Mouse (Mus musculus) MEL (cell line): ENCODE results near the gene Lmf2. TPM values are rescaled to one million over a fixed set of nuclear protein-coding genes. Genes with fewer than 3 reads are reported as not detected.

Experiments used
- DNase-seq: peaks from one replicate; pipeline ENCODE4 v3.0.0; 2011; ENCODE audit warnings: low read depth, low spot score
- H3K27ac ChIP-seq: 2 replicates; pipeline ENCODE4 v1.5.1; 2012; ENCODE audit warnings: low read depth, mild to moderate bottlenecking, control low read depth, low read length, moderate library complexity; ENCODE audit not compliant: control insufficient read depth
- H3K27me3 ChIP-seq, 2 experiments: fragments of 150-350 bp in 1 of 2; sonication (generic) in 1 of 2; 2 replicates each; pipeline ENCODE4 v1.6.1; 2012; ENCODE audit warnings: low read length in 2 of 2, mild to moderate bottlenecking in 2 of 2, improper control_type of control experiment in 1 of 2, moderate library complexity in 1 of 2; ENCODE audit not compliant: insufficient read depth in 2 of 2, control insufficient read depth in 1 of 2
- H3K36me3 ChIP-seq, 2 experiments: 2 replicates each; pipeline ENCODE4 v1.6.1; 2012 to 2014; ENCODE audit warnings: low read length in 2 of 2, improper control_type of control experiment in 1 of 2, inconsistent platforms in 1 of 2, mild to moderate bottlenecking in 1 of 2; ENCODE audit not compliant: insufficient read depth in 2 of 2, control insufficient read depth in 1 of 2
- H3K4me1 ChIP-seq, 2 experiments: fragments of 150-350 bp in 1 of 2; sonication (generic) in 1 of 2; 2 replicates each; pipeline ENCODE4 v1.6.1; 2012; ENCODE audit warnings: low read length in 2 of 2, improper control_type of control experiment in 1 of 2, mild to moderate bottlenecking in 1 of 2; ENCODE audit not compliant: insufficient read depth in 2 of 2, control insufficient read depth in 1 of 2
- H3K4me3 ChIP-seq, 2 experiments: fragments of 150-350 bp in 1 of 2; sonication (generic) in 1 of 2; 2 replicates each; pipeline ENCODE4 v1.5.1; 2012; ENCODE audit warnings: low read depth in 2 of 2, low read length in 2 of 2, mild to moderate bottlenecking in 2 of 2, moderate library complexity in 2 of 2, control low read depth in 1 of 2, improper control_type of control experiment in 1 of 2; ENCODE audit not compliant: control insufficient read depth in 1 of 2, insufficient read depth in 1 of 2
- H3K79me2 ChIP-seq: 2 replicates; pipeline ENCODE4 v1.6.1; 2012; ENCODE audit warnings: mild to moderate bottlenecking, low read length, moderate library complexity; ENCODE audit not compliant: control insufficient read depth, poor library complexity, insufficient read depth
- H3K9ac ChIP-seq: 2 replicates; pipeline ENCODE4 v1.6.1; 2012; ENCODE audit warnings: low read depth, mild to moderate bottlenecking, control low read depth, low read length, moderate library complexity; ENCODE audit not compliant: control insufficient read depth, poor library complexity, severe bottlenecking
- H3K9me3 ChIP-seq: fragments of 150-350 bp; sonication (generic); replicated peaks from 2 replicates; pipeline ENCODE4 v1.6.1; 2012; ENCODE audit warnings: mild to moderate bottlenecking, low read length, improper control_type of control experiment, moderate library complexity; ENCODE audit not compliant: insufficient read depth
- CHD1 ChIP-seq: IDR thresholded peaks from 2 replicates; pipeline ENCODE4 v1.6.1; 2012; ENCODE audit warnings: low read depth, mild to moderate bottlenecking, inconsistent platforms, low read length, improper control_type of control experiment
- CHD2 ChIP-seq: IDR thresholded peaks from 2 replicates; pipeline ENCODE4 v1.6.1; 2011; ENCODE audit warnings: low read length, improper control_type of control experiment
- CTCF ChIP-seq, 3 experiments: IDR thresholded peaks in 2 of 3; conservative IDR thresholded peaks in 1 of 3; 2 replicates each; pipeline ENCODE4 v1.5.1; 2011 to 2012; ENCODE audit warnings: low read length in 3 of 3, low read depth in 2 of 3, mild to moderate bottlenecking in 2 of 3, improper control_type of control experiment in 1 of 3, inconsistent platforms in 1 of 3, mixed read lengths in 1 of 3, moderate library complexity in 1 of 3; ENCODE audit not compliant: control insufficient read depth in 1 of 3, insufficient read depth in 1 of 3, poor library complexity in 1 of 3, severe bottlenecking in 1 of 3
- EP300 ChIP-seq, 2 experiments: IDR thresholded peaks; 2 replicates each; pipeline ENCODE4 v1.6.1; 2011; ENCODE audit warnings: improper control_type of control experiment in 2 of 2, low read length in 2 of 2, low read depth in 1 of 2, mild to moderate bottlenecking in 1 of 2
- ETS1 ChIP-seq: IDR thresholded peaks from 2 replicates; pipeline ENCODE4 v1.6.1; 2012; ENCODE audit warnings: low read depth, mild to moderate bottlenecking, inconsistent platforms, low read length, improper control_type of control experiment, moderate library complexity
- GATA1 ChIP-seq: IDR thresholded peaks from 2 replicates; pipeline ENCODE4 v1.6.1; 2011; ENCODE audit warnings: low read depth, low read length, improper control_type of control experiment
- HCFC1 ChIP-seq: IDR thresholded peaks from 2 replicates; pipeline ENCODE4 v1.6.1; 2012; ENCODE audit warnings: low read depth, mild to moderate bottlenecking, inconsistent platforms, low read length, improper control_type of control experiment, moderate library complexity
- KAT2A ChIP-seq: conservative IDR thresholded peaks from 2 replicates; pipeline ENCODE4 v1.6.1; 2012; ENCODE audit warnings: low read depth, low read length, improper control_type of control experiment, inconsistent platforms
- MAFK ChIP-seq: IDR thresholded peaks from 2 replicates; pipeline ENCODE4 v1.6.1; 2011; ENCODE audit warnings: low read depth, mild to moderate bottlenecking, low read length, improper control_type of control experiment, borderline replicate concordance
- MAX ChIP-seq: IDR thresholded peaks from 2 replicates; pipeline ENCODE4 v1.6.1; 2011; ENCODE audit warnings: low read length, improper control_type of control experiment
- MEF2A ChIP-seq: IDR thresholded peaks from 2 replicates; pipeline ENCODE4 v1.6.1; 2014; ENCODE audit warnings: low read depth, mild to moderate bottlenecking, inconsistent platforms, low read length, improper control_type of control experiment; ENCODE audit not compliant: poor library complexity, insufficient replicate concordance, severe bottlenecking; ENCODE audit errors: extremely low read depth
- MXI1 ChIP-seq: IDR thresholded peaks from 2 replicates; pipeline ENCODE4 v1.6.1; 2011; ENCODE audit warnings: mild to moderate bottlenecking, low read depth, low read length, improper control_type of control experiment
- MYC ChIP-seq: IDR thresholded peaks from 2 replicates; pipeline ENCODE4 v1.6.1; 2011; ENCODE audit warnings: low read depth, mild to moderate bottlenecking, low read length, improper control_type of control experiment, moderate library complexity
- NELFE ChIP-seq: IDR thresholded peaks from 2 replicates; pipeline ENCODE4 v1.6.1; 2011; ENCODE audit warnings: low read depth, low read length, improper control_type of control experiment
- POLR2A ChIP-seq, 2 experiments: IDR thresholded peaks; 2 replicates each; pipeline ENCODE4 v1.6.1; 2011 to 2012; ENCODE audit warnings: low read length in 2 of 2, mild to moderate bottlenecking in 2 of 2, control low read depth in 1 of 2, improper control_type of control experiment in 1 of 2, low read depth in 1 of 2, moderate library complexity in 1 of 2; ENCODE audit not compliant: control insufficient read depth in 1 of 2, insufficient read depth in 1 of 2, poor library complexity in 1 of 2
- POLR2AphosphoS2 ChIP-seq: IDR thresholded peaks from 2 replicates; pipeline ENCODE4 v1.6.1; 2011; ENCODE audit warnings: low read length, improper control_type of control experiment
- RAD21 ChIP-seq: IDR thresholded peaks from 2 replicates; pipeline ENCODE4 v1.6.1; 2011; ENCODE audit warnings: mild to moderate bottlenecking, low read depth, low read length, improper control_type of control experiment
- RCOR1 ChIP-seq: IDR thresholded peaks from 2 replicates; pipeline ENCODE4 v1.6.1; 2012; ENCODE audit warnings: low read depth, mild to moderate bottlenecking, inconsistent platforms, low read length, improper control_type of control experiment
- SIN3A ChIP-seq: IDR thresholded peaks from 2 replicates; pipeline ENCODE4 v1.6.1; 2012; ENCODE audit warnings: low read length, improper control_type of control experiment, inconsistent platforms
- SMC3 ChIP-seq: IDR thresholded peaks from 2 replicates; pipeline ENCODE4 v1.6.1; 2011; ENCODE audit warnings: low read depth, low read length, improper control_type of control experiment
- TAL1 ChIP-seq: IDR thresholded peaks from 2 replicates; pipeline ENCODE4 v1.6.1; 2012; ENCODE audit warnings: mild to moderate bottlenecking, inconsistent platforms, low read length, moderate library complexity, mixed read lengths
- TBP ChIP-seq: IDR thresholded peaks from 2 replicates; pipeline ENCODE4 v1.8.0; 2011; ENCODE audit warnings: low read depth, low read length, improper control_type of control experiment
- TCF12 ChIP-seq: IDR thresholded peaks from 2 replicates; pipeline ENCODE4 v1.6.1; 2014; ENCODE audit warnings: low read depth, mild to moderate bottlenecking, inconsistent platforms, low read length, improper control_type of control experiment, moderate library complexity
- UBTF ChIP-seq: IDR thresholded peaks from 2 replicates; pipeline ENCODE4 v1.6.1; 2012; ENCODE audit warnings: low read depth, mild to moderate bottlenecking, inconsistent platforms, low read length, improper control_type of control experiment, moderate library complexity, borderline replicate concordance; ENCODE audit not compliant: insufficient read depth
- USF2 ChIP-seq, 2 experiments: IDR thresholded peaks; 2 replicates each; pipeline ENCODE4 v1.6.1; 2011 to 2012; ENCODE audit warnings: improper control_type of control experiment in 2 of 2, low read length in 2 of 2, borderline replicate concordance in 1 of 2, inconsistent platforms in 1 of 2, low read depth in 1 of 2, mild to moderate bottlenecking in 1 of 2; ENCODE audit not compliant: insufficient read depth in 1 of 2
- ZNF384 ChIP-seq: IDR thresholded peaks from 2 replicates; pipeline ENCODE4 v1.6.1; 2012; ENCODE audit warnings: low read depth, mild to moderate bottlenecking, inconsistent platforms, low read length, improper control_type of control experiment
- polyA plus RNA-seq, 2 experiments: library from polyadenylated mRNA; stranded (reverse) in 1 of 2; unstranded in 1 of 2; fragments of >175 nt in 1 of 2; fragments of >200 nt in 1 of 2; gene quantifications; 2 replicates each; pipeline versions ENCODE4 v1.2.1 to v1.2.4; 2012; ENCODE audit warnings: low replicate concordance in 2 of 2, low read depth in 1 of 2; ENCODE audit not compliant: insufficient read length in 2 of 2, insufficient read depth in 1 of 2, missing spikeins in 1 of 2
- total RNA-seq: library from RNA; depleted of rRNA; stranded (reverse); fragments of 300-350 nt; gene quantifications from 2 replicates; pipeline ENCODE4 v1.2.3, GENCODE M21; 2012

The Lmf2 gene
- total and polyA plus RNA-seq, 3 experiments: 14.5 to 52.0 TPM; not detected in 1

- peaks cover 16% of the 10 kb centered on the region for H3K79me2 ChIP-seq
- no peaks in the 10 kb centered on the region for H3K9me3 ChIP-seq
- peak within 1 kb of the TSS; percentile 86 for H3K9ac ChIP-seq
- peak within 1 kb of the TSS; percentile 81 to 98 for H3K4me3 ChIP-seq
- TF ChIP-seq TAL1 (no peak), CHD1 (no peak), ETS1 (0 out of 2 replicates have a peak, but pooled peaks have one; percentile 17), CHD2 (no peak), TCF12 (0 out of 2 replicates have a peak, but pooled peaks have one; percentile 9), POLR2AphosphoS2 (0 out of 2 replicates have a peak, but pooled peaks have one; percentile 48), POLR2A (IDR thresholded peaks at IDR 0.05; ENCODE audit: control insufficient read depth in 1 of 2, insufficient read depth in 1 of 2, low read depth in 1 of 2, low read length in 2 of 2, poor library complexity in 1 of 2) (peak; percentile 25 to 62; a peak in 2 of 4 replicates), MXI1 (peak; percentile 79), MYC (peak; percentile 73), RCOR1 (0 out of 2 replicates have a peak, but pooled peaks have one; percentile 18), MAX (peak; percentile 50), NELFE (peak; percentile 27; the same call in 1 of the 2 replicates)
- peak within 1 kb of the TSS; percentile 91 for H3K27ac ChIP-seq
- DNase-seq: peak; percentile 75
- H3K4me1 ChIP-seq: peaks cover 4 to 14% of the 10 kb centered on the region in 2 experiments; a peak in 3 of 4 replicates
- no peaks in the 10 kb centered on the region for H3K27me3 ChIP-seq
- H3K36me3 ChIP-seq: peaks cover 0 to 14% of the 10 kb centered on the region in 2 experiments
Measured at GRCm38 (mm10) chr15:89322670-89323522, 32.6 kb downstream of the Lmf2 start, which contains the start of gene Adm2. Adm2 (plus strand) TSS chr15:89322720.

- TF ChIP-seq UBTF (no peak), MAFK (peak; percentile 38; the same call in 1 of the 2 replicates), TCF12 (peak; percentile 70), TBP (peak; percentile 84), KAT2A (no peak), SMC3 (no peak), POLR2AphosphoS2 (peak; percentile 50; the same call in 1 of the 2 replicates), POLR2A (IDR thresholded peaks at IDR 0.05; ENCODE audit: control insufficient read depth in 1 of 2, insufficient read depth in 1 of 2, low read depth in 1 of 2, low read length in 2 of 2, poor library complexity in 1 of 2) (peak in 1 of 2 experiments; percentile 56; a peak in 2 of 4 replicates), RAD21 (no peak), ETS1 (peak; percentile 95), MEF2A (no peak), MAX (peak; percentile 79), MYC (peak; percentile 94), CTCF (IDR thresholded peaks at IDR 0.05 in 2 of 3, conservative IDR thresholded peaks at IDR 0.05 in 1 of 3; ENCODE audit: control insufficient read depth in 1 of 3, insufficient read depth in 1 of 3, low read depth in 2 of 3, low read length in 3 of 3, poor library complexity in 1 of 3, severe bottlenecking in 1 of 3) (no peak), HCFC1 (peak; percentile 69; the same call in 1 of the 2 replicates), USF2 (IDR thresholded peaks at IDR 0.05; ENCODE audit: borderline replicate concordance in 1 of 2, insufficient read depth in 1 of 2, low read depth in 1 of 2, low read length in 2 of 2) (no peak), EP300 (IDR thresholded peaks at IDR 0.05; ENCODE audit: low read depth in 1 of 2, low read length in 2 of 2) (peak; percentile 57 to 60; a peak in 3 of 4 replicates), NELFE (peak; percentile 54; the same call in 1 of the 2 replicates), GATA1 (peak; percentile 94), ZNF384 (0 out of 2 replicates have a peak, but pooled peaks have one; percentile 37), SIN3A (peak; percentile 92), MXI1 (peak; percentile 83), RCOR1 (peak; percentile 49; the same call in 1 of the 2 replicates)
- Histone ChIP-seq H3K9ac (peak overlapping the region; percentile 59), H3K36me3 (peaks cover 0 to 14% of the 10 kb centered on the region in 2 experiments), H3K27ac (peak overlapping the region; percentile 91), H3K79me2 (peaks cover 16% of the 10 kb centered on the region), H3K27me3 (no peaks in the 10 kb centered on the region), H3K4me1 (peaks cover 4 to 14% of the 10 kb centered on the region in 2 experiments; a peak in 3 of 4 replicates), H3K4me3 (peak overlapping the region; percentile 56 to 98), H3K9me3 (no peaks in the 10 kb centered on the region)
- peak; percentile 88 for DNase-seq
Measured at GRCm38 (mm10) chr15:89321264-89321663, 34.2 kb downstream of the Lmf2 start.
